Mouse (Mus musculus): ENCODE measurements around the gene Zfp423. TPM values are rescaled to one million over a fixed set of nuclear protein-coding genes. Genes with fewer than 3 reads are reported as not detected.
A peak's percentile ranks its signal among the peaks of the same experiment; 100 is the strongest.

Zfp423 gene
- total RNA-seq, 2 experiments from 2014 or later: 37.0 to 42.7 TPM

GRCm38 (mm10) chr8:87952298-87952697, 7.1 kb downstream of the Zfp423 start:
- DNase-seq (ENCODE audit: low spot score in 2 of 2): no peak

GRCm38 (mm10) chr8:87944225-87944934, 15.0 kb downstream of the Zfp423 start:
- DNase-seq (ENCODE audit: low spot score in 2 of 2): no peak

- DNase-seq (ENCODE audit: low spot score in 2 of 2): no peak
Observed at GRCm38 (mm10) chr8:87943651-87944091, 15.7 kb downstream of the Zfp423 start.

- DNase-seq (ENCODE audit: low spot score in 2 of 2): no peak
Observed at GRCm38 (mm10) chr8:87940646-87941045, 18.7 kb downstream of the Zfp423 start.

GRCm38 (mm10) chr8:87939308-87939936, 20.0 kb downstream of the Zfp423 start:
- DNase-seq (ENCODE audit: low spot score in 2 of 2): no peak

- DNase-seq (ENCODE audit: low spot score in 2 of 2): peak; percentile 25 to 50
Observed at GRCm38 (mm10) chr8:87938351-87939232, 20.8 kb downstream of the Zfp423 start.

- no peak for DNase-seq (ENCODE audit: low spot score in 2 of 2)
Observed at GRCm38 (mm10) chr8:87937211-87937610, 22.2 kb downstream of the Zfp423 start.

GRCm38 (mm10) chr8:87935088-87935680, 24.2 kb downstream of the Zfp423 start:
- no peak for DNase-seq (ENCODE audit: low spot score in 2 of 2)

- no peak for DNase-seq (ENCODE audit: low spot score in 2 of 2)
Observed at GRCm38 (mm10) chr8:87934175-87934574, 25.2 kb downstream of the Zfp423 start.

GRCm38 (mm10) chr8:87933752-87934151, 25.6 kb downstream of the Zfp423 start:
- no peak for DNase-seq (ENCODE audit: low spot score in 2 of 2)

GRCm38 (mm10) chr8:87928857-87929256, 30.5 kb downstream of the Zfp423 start:
- DNase-seq (ENCODE audit: low spot score in 2 of 2): no peak

- no peak for DNase-seq (ENCODE audit: low spot score in 2 of 2)
Observed at GRCm38 (mm10) chr8:87927034-87927830, 32.2 kb downstream of the Zfp423 start.

- DNase-seq (ENCODE audit: low spot score in 2 of 2): no peak
Observed at GRCm38 (mm10) chr8:87926098-87926890, 33.1 kb downstream of the Zfp423 start.

GRCm38 (mm10) chr8:87922936-87923335, 36.5 kb downstream of the Zfp423 start:
- no peak for DNase-seq (ENCODE audit: low spot score in 2 of 2)

GRCm38 (mm10) chr8:87922446-87922845, 36.9 kb downstream of the Zfp423 start:
- DNase-seq (ENCODE audit: low spot score in 2 of 2): no peak

GRCm38 (mm10) chr8:87918004-87918403, 41.4 kb downstream of the Zfp423 start:
- DNase-seq (ENCODE audit: low spot score in 2 of 2): peak in 1 of 2 experiments; percentile 17

GRCm38 (mm10) chr8:87915763-87916162, 43.6 kb downstream of the Zfp423 start:
- DNase-seq (ENCODE audit: low spot score in 2 of 2): no peak

- DNase-seq (ENCODE audit: low spot score in 2 of 2): no peak
Observed at GRCm38 (mm10) chr8:87914247-87914967, 45.0 kb downstream of the Zfp423 start.

- DNase-seq (ENCODE audit: low spot score in 2 of 2): peak; percentile 9 to 52
Observed at GRCm38 (mm10) chr8:87908940-87909339, 50.5 kb downstream of the Zfp423 start.
